Mouse (Mus musculus): ENCODE measurements at regions not wholly inside any gene's neighbourhood (a gene's known extent, or its start where the extent isn't known, plus 50 kb on each side); places are given as distances from the start of the nearest gene placed in this dataset.
"Not testable (repeated sequence)": the region's sequence is repeated elsewhere in the genome, so short reads cannot be mapped to it uniquely, and the experiment has no call there.

DNA sequence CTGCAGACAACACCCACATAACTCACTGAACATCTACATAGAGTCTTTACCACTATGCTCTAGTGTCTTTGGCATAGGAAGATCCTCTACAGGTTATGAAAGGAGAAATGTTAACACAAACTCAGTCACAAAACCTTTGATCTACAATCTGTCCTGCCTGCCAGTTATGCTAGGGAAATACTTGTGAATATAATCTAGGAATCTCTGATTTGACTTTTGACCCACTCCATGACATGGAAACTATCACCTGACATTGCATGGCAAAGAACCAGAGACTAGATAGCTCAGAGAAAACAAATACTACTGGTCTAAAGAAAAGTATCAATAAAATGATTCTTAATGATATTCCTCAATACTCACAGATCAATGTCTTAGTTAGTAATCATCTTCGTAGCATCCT lies 524.3 kb upstream of the Kif18a start:
- no peak for DNase-seq (ENCODE audit: low read depth)

DNA sequence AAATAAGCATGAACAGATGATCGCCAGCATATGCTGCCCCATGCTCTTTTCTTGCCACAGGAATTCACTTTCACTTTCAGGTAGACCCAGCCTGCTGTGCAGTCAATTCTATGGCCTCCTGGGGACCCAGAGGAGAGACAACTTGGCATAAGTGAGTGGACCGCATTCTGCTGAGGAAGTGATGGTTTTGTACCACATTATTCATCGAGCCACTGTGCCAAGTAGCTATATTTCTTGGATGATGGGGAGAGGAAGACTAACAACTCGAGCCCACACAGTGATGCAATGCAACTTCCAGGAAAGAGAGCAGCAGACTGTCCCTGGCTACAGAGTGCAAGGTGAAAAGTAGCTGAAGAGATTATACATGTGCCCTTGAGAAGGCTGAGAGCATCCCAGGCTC lies 515.8 kb upstream of the Kif18a start:
- peak; percentile 31 for DNase-seq (ENCODE audit: low read depth)

GRCm38 (mm10) chr2:108766461-108766860 lies 514.1 kb upstream of the Kif18a start:
- DNase-seq (ENCODE audit: low read depth) = no peak

GRCm38 (mm10) chr2:108770383-108770782 lies 510.2 kb upstream of the Kif18a start:
- DNase-seq (ENCODE audit: low read depth) = no peak

DNA sequence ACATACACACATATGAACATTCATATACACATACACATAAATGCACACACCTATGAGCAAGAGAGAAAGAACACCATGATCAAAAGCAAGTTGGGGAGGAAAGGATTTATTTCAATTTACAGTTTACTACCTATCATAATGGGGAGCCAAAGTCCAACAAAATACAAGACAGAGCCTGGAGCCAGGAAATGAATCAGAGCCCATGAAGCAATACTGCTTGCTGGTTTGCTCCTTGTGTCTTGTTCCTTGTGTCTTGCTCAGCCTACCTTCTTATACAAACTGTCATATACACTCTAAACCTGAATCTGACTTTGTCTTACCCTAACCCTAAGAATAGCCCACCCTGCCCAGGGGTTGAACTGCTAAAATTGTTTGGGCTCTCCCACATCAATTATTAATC lies 497.1 kb upstream of the Kif18a start:
- DNase-seq (ENCODE audit: low read depth) = peak; percentile 39

DNA sequence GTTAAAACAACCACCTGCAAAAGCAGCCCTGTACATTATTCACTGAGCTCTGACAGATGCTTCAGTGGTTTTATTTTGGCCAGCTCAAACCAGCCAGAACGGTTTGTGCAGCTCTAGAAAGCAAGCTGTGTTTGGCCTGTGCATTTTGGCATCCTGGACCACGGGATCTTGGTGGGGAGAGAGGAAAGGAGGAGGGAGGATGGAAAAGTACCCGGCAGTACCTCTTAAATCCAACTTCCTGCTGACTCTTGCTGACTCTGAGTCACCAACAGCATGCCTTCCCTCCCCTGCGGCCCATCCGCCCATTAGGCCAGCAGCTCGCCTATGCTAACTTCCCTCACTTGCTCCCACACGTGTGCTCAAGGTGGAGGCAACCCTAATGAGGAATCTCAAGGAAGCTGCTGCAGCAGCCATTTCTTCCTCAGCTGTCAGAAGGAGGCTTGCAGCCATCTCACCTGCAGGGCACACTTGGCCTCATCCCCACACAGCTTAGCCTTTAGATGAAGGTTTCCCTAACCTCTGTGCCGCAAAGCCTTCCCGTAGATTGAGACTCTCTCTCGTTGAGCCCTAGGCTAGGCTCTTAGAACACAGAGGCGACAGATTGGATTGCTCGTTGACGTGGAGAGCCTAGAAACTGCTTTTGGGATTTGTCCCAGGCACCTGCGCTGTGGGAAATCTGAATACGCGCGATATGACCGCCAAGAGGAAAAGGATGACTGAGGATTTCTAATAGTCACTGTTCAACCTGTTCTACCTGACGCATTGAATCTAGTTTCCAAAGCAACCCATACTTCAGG lies 495.2 kb upstream of the Kif18a start:
- peak; percentile 65 for DNase-seq (ENCODE audit: low read depth)

- DNase-seq (ENCODE audit: low read depth) = no peak
Measured at GRCm38 (mm10) chr2:108789166-108789565, 491.4 kb upstream of the Kif18a start.

- no peak for DNase-seq (ENCODE audit: low read depth)
Measured at GRCm38 (mm10) chr2:108795145-108795544, 485.4 kb upstream of the Kif18a start.

DNA sequence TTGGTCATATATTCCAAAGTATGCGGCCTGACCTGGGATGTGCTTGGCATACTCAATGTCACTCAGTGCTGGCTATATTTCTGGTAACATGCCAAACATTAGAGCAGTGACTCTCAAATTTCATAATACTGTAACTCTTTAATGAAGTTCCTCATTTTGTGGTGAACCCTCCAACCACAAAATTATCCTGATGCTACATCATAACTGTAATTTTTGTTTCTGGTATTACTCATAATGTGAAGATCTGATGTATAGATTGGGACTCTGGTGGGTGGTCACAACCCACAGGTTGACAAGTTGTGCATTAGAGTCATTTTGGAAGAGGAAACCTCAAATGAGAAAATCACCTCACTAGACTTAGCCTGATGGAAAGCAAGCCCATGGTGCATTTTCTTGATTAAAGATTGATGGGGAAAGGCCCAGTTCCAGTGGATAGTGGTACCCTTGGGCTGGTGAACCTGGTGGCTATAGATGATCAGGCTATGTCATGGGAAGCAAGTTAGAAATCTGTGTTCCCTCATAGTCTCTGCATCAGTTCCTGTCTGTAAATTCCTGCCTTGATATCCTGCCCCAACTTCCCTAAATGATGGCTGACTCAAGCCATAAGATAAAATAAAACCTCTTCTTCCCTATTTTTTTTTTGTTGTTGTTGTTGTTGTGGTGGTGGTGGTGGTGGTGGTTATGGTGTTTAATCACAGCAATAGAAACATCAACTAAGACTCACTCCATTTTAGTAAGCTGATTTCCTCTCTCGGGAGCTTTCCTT lies 483.5 kb upstream of the Kif18a start:
- DNase-seq (ENCODE audit: low read depth) = no peak

DNA sequence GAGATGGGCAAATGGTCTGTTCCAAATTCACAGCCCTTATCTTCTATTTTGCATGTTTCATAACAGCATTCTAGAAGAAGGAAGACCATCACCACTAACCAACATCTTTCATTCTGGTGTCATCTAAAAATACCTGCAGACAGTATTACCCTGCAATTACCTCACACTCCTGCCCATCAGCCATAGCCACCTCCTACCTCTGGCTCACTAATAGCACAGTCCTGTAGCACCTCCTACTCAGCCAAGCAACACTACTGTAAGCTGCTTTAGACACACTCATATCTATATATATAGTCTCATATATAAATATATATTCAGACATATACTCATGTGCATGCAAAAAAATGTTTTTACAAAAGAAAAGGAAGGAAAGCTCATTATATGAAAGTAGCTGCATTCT lies 468.2 kb upstream of the Kif18a start:
- no peak for DNase-seq (ENCODE audit: low read depth)

- DNase-seq (ENCODE audit: low read depth) = no peak
Measured at GRCm38 (mm10) chr2:108813040-108813566, 467.4 kb upstream of the Kif18a start.

DNA sequence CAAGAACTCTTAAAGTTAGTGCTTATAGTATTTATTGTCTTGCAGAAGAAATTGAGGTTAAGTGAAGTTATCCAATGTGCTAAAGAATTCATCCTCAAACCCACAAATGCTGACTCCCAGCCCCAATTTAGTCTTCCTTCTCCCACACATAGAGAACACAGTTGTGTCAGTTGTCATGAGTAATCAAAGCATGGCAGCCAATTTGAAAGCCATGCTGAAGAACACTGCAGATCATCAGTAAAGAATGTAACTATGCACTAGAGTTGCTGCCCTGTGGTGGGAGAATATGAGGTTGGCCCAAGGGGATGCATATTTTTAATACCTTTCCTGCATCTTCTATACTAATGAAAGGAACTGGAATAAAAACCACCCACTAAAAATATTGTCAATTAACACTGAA lies 464.0 kb upstream of the Kif18a start:
- no peak for DNase-seq (ENCODE audit: low read depth)

DNA sequence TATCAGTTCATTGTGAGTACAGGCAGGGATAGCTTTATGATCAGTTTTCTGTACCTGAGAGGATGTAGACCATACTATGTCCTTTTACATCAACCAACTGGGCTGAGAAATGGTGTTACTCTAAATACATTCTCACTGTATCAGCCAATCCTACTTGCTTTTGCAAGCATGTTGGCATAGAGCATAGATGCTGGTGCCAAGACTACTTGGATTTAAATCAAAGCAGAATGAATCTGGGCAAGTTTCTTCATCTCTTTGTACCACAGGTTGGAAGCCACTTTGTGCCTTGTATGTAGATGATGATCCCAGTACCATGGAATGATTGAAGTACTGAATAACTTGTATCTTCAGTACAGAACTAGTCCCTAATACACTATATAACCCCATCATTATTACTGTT lies 456.5 kb upstream of the Kif18a start:
- DNase-seq (ENCODE audit: low read depth) = no peak

DNA sequence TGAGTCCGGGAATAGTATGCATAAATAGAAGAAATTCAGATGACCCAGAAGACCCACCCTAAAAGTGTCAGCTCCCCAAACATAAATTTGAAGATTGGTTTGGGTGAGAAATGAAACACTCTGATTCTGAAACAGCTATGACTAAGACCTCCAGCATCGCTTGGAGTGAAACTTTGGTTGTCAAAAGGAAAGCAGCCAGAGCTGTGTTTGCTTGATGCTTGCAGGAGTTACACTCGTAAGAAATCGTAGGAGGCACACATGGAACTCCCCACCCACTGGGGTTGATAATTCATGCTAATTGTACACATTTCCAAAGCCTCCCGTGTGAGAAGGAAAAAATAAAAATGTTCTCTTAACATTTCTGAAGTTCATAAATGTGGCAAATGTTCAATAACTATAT lies 454.6 kb upstream of the Kif18a start:
- DNase-seq (ENCODE audit: low read depth) = peak; percentile 26

DNA sequence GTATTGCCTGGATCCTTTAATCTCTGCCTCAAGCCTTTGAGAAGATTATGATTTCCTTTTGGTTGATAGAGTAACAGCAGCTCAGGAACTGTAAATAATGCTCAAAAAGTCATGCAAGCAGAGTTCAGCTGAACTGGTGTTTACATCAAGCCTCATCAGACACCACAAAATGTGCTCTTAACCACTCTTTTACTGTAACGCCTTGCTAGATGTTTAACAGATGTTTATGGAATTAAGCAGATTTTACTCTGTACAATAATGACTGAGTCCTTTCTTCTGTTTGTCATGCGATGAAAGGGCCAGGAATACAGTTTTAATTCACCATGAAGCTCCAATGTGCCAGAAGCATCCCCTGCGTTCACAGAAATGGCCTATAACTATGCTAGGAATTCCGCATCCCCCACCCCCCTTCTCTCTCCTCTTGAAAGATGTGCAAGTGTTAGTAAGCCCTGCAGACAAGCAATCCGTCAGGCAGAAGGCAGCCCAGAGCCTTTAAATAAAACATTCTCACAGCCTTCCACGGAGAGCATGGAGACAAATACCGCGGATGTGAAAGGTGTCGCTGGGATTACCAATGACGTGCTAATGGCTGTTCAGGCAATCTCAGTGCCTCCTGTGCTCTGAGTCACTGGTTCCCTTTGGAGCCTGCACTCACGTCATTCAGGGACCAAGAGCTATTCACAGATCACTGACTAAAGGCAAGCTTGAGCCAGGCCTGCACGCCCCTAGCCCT lies 453.3 kb upstream of the Kif18a start:
- DNase-seq (ENCODE audit: low read depth) = peak; percentile 27

DNA sequence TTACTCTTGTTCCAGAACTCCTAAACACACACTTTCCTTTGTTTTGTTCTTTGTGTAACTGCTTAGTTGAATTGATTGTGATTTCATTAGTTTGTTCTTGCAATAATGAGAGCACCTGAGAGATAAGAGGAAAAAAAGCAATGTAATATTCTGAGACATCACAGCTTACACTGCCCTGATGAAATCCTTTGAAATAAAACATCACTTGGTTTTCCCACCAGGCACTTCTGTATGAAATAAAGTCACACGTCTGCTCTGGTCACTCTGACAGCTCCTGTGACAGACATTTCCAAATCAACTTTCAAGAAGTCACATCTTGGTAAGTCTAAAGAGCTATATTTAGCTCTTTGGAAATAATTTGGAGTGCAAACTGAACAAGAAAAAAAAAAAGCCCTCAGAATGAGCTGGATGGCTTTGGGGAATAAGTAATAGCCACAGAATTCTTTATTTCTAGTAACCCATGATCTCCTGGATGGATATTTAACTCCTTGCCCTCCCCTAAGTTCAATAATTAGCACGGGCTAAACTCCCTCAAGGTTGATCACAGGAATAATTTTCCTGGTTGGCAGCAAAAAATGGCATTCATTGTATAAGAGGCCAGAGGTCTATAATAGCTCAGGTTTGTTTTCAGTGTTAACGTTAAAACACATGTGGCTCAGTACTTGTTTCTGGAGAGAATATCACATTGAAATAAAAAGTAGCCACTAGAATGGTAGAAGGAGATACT lies 452.4 kb upstream of the Kif18a start:
- no peak for DNase-seq (ENCODE audit: low read depth)

DNA sequence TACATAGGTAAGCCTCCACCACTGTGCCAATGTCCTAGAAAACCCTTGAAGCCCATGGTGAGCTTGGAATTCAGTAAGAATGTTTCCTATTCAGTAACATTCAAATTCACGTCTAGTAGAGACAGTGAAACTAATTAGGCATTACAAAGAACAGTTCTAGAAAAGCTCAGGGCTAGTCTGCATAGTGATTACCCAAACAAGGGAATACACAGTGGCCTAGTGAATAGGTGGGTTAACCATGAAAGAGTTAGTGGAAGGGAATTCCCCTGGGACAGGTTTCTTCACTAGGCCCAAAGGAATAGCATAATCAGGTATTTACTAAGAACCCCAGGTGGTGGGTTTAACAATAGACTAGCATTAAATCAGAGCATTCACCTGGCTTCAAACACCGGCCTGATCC lies 436.7 kb upstream of the Kif18a start:
- DNase-seq (ENCODE audit: low read depth) = not testable (repeated sequence)

DNA sequence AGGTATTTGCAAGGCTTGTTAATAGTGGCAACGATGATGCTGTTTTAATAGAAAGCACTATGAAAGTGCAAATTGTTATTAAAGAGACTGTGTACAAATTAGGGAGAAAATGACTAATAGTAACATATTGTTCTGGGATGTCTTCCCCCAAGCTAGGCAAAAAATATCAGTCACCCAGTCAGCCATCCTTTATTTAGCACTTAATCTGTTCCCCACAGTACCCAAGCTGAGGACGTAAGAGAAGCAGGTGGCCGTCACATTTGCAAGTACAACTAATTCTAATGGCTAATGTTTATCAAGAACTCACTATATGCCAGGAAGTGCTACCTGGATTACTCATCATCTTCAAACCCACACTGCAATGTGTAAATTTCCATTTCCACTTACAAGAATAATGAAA lies 432.5 kb upstream of the Kif18a start:
- no peak for DNase-seq (ENCODE audit: low read depth)

GRCm38 (mm10) chr2:108854399-108854798 lies 426.1 kb upstream of the Kif18a start:
- no peak for DNase-seq (ENCODE audit: low read depth)

DNA sequence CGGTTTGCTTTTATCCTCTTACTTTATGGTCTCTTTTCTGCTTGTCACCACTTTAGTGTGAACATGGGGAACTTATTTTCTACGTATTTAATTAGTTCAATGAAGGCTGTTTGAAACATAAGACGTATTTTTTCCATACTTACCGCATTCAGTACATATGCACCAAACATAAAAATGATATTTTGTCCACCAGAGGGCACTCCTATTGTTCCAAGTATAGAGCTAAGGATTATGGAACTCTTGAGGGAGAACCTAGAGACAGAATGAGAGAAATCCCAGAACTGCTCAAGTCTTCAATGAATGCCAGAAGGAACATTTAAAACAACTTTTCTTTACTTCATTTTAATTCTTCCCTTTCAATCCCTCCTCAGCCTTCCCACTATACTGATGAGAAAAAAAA lies 403.4 kb upstream of the Kif18a start:
- DNase-seq (ENCODE audit: low read depth) = no peak

DNA sequence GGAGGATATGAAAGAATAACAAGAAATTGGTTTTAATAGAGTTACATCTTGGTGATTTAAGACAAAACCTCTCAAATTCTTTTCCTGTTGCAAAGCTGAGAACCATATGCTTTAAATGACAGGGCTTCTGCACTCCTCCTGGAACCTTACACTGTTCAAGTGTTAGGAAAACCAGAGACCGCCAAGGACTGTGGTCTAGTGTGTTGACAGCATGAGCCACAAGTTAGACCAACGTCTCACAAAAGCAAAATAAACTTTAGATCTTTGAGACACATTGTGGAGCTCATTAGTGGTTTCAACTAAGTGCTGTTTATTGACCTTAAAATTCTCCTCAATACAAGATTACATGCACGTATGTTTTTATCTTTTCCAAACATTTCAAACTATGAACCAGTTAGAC lies 402.9 kb upstream of the Kif18a start:
- DNase-seq (ENCODE audit: low read depth) = peak; percentile 28
